Mouse (Mus musculus): ENCODE results near the gene Uba52. TPM values are rescaled to one million over a fixed set of nuclear protein-coding genes. Genes with fewer than 3 reads are reported as not detected.

Gene Uba52
- polyA plus RNA-seq, 3 experiments from 2014 or later, result 2,608 to 4,221 (median 3,776) TPM

Other genes starting within 250 kb of the Uba52 start
- gene Homer3, start 228.0 kb downstream of the Uba52 start, polyA plus RNA-seq (2017; shearing (Covaris generic)), result under 1 TPM in 2 of 3 experiments, not detected in 1; 0.39 to 0.81 TPM
- gene Ddx49, start 208.3 kb downstream of the Uba52 start, polyA plus RNA-seq (2017; shearing (Covaris generic)), result 10 to 100 TPM; 46.0 to 58.6 (median 51.4) TPM
- gene Cope, start 208.3 kb downstream of the Uba52 start, polyA plus RNA-seq (2017; shearing (Covaris generic)), result 100 to 1,000 TPM; 303 to 304 (median 304) TPM
- not detected for gene Cers1, start 195.0 kb downstream of the Uba52 start, polyA plus RNA-seq (2017; shearing (Covaris generic))
- under 1 TPM in 2 of 3 experiments, not detected in 1; 0.41 to 0.55 TPM for gene Gdf1, start 181.0 kb downstream of the Uba52 start, polyA plus RNA-seq (2017; shearing (Covaris generic))
- 10 to 100 TPM; 13.6 to 17.4 (median 14.2) TPM for gene Upf1, start 157.5 kb downstream of the Uba52 start, polyA plus RNA-seq (2017; shearing (Covaris generic))
- gene Comp, start 137.2 kb downstream of the Uba52 start, polyA plus RNA-seq (2017; shearing (Covaris generic)), result under 1 TPM in 2 of 3 experiments, not detected in 1; 0.24 to 0.40 TPM
- 1 to 10 TPM; 5.0 to 8.7 (median 7.2) TPM for gene Crtc1, start 71.2 kb downstream of the Uba52 start, polyA plus RNA-seq (2017; shearing (Covaris generic))
- gene Klhl26, start 33.8 kb downstream of the Uba52 start, polyA plus RNA-seq (2017; shearing (Covaris generic)), result 10 to 100 TPM in 1 of 3 experiments, 1 to 10 TPM in 2; 6.5 to 10.4 (median 8.8) TPM
- gene Tmem59l, start 23.4 kb downstream of the Uba52 start, polyA plus RNA-seq (2017; shearing (Covaris generic)), result under 1 TPM in 1 of 3 experiments, not detected in 2; 0.47 TPM
- not detected for gene Crlf1, start 17.6 kb downstream of the Uba52 start, polyA plus RNA-seq (2017; shearing (Covaris generic))
- gene Rex1bd, start 4.0 kb downstream of the Uba52 start, polyA plus RNA-seq (2017; shearing (Covaris generic)), result 10 to 100 TPM; 67.7 to 85.1 (median 84.4) TPM
- 100 to 1,000 TPM; 133 to 156 (median 138) TPM for gene Fkbp8, start 16.9 kb upstream of the Uba52 start, polyA plus RNA-seq (2017; shearing (Covaris generic))
- gene Kxd1, start 17.2 kb upstream of the Uba52 start, polyA plus RNA-seq (2017; shearing (Covaris generic)), result 100 to 1,000 TPM; 138 to 187 (median 180) TPM
- 10 to 100 TPM; 30.5 to 37.0 (median 35.6) TPM for gene Ell, start 28.7 kb upstream of the Uba52 start, polyA plus RNA-seq (2017; shearing (Covaris generic))
- 10 to 100 TPM; 27.6 to 32.6 (median 31.7) TPM for gene Isyna1, start 83.6 kb upstream of the Uba52 start, polyA plus RNA-seq (2017; shearing (Covaris generic))
- gene Ssbp4, start 98.1 kb upstream of the Uba52 start, polyA plus RNA-seq (2017; shearing (Covaris generic)), result 10 to 100 TPM in 2 of 3 experiments, 1 to 10 TPM in 1; 2.6 to 16.2 (median 14.7) TPM
- gene Lrrc25, start 105.4 kb upstream of the Uba52 start, polyA plus RNA-seq (2017; shearing (Covaris generic)), result 1 to 10 TPM in 1 of 3 experiments, under 1 TPM in 2; 0.47 to 3.8 (median 0.71) TPM
- gene Gdf15, start 121.7 kb upstream of the Uba52 start, polyA plus RNA-seq (2017; shearing (Covaris generic)), result not detected
- 1 to 10 TPM; 3.8 to 6.4 (median 4.8) TPM for gene Pgpep1, start 149.6 kb upstream of the Uba52 start, polyA plus RNA-seq (2017; shearing (Covaris generic))
- gene Lsm4, start 162.4 kb upstream of the Uba52 start, polyA plus RNA-seq (2017; shearing (Covaris generic)), result 100 to 1,000 TPM in 1 of 3 experiments, 10 to 100 TPM in 2; 79.0 to 128 (median 97.8) TPM
- 10 to 100 TPM; 13.9 to 23.2 (median 16.6) TPM for gene Jund, start 188.1 kb upstream of the Uba52 start, polyA plus RNA-seq (2017; shearing (Covaris generic))
- not detected for gene Iqcn, start 192.7 kb upstream of the Uba52 start, polyA plus RNA-seq (2017; shearing (Covaris generic))
- gene Gm3336, start 207.7 kb upstream of the Uba52 start, polyA plus RNA-seq (2017; shearing (Covaris generic)), result under 1 TPM in 1 of 3 experiments, not detected in 2; 0.55 TPM
- gene Pde4c, start 212.9 kb upstream of the Uba52 start, polyA plus RNA-seq (2017; shearing (Covaris generic)), result under 1 TPM; 0.19 to 0.59 (median 0.25) TPM
- gene Rab3a, start 243.9 kb upstream of the Uba52 start, polyA plus RNA-seq (2017; shearing (Covaris generic)), result 1 to 10 TPM; 4.6 to 8.6 (median 7.9) TPM

Measured in inflammation-experienced regulatory T-cells, adult 6 months (primary cell).